Mouse (Mus musculus) testis, postnatal 14 days (tissue): Measurements from ENCODE around the gene Brd9.
"Not testable (repeated sequence)": the region's sequence is repeated elsewhere in the genome, so short reads cannot be mapped to it uniquely, and the experiment has no call there.

Experiments
- DNase-seq: peaks from one replicate; pipeline ENCODE4 v3.0.0; 2021; ENCODE audit warnings: low spot score

Gene Brd9

GRCm38 (mm10) chr13:73990761-73991160, 53.1 kb downstream of the Brd9 start:
- no peak for DNase-seq

GRCm38 (mm10) chr13:73991267-73991666, 53.7 kb downstream of the Brd9 start:
- DNase-seq, result no peak

DNA sequence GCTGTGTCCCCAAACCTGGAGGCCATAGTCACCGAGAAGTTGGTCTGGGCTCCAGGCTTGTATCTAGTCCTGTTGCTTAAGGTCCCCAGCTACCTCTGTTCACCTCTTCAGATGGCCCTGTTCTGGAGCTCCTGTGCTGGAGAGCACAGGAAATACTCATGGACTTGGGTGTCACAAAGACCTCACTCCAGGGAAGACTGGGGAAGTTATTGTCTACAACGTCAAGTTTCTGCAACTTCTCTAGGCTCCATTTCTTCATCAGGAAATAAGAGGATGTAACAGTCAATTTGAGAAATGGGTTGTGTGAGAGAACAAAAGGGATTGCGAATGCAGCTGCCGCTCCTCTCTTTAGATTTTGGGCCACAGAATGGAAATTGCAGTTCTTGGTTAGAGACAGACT, 58.8 kb downstream of the Brd9 start:
- no peak for DNase-seq

GRCm38 (mm10) chr13:74000519-74000918, 62.9 kb downstream of the Brd9 start:
- no peak for DNase-seq

DNA sequence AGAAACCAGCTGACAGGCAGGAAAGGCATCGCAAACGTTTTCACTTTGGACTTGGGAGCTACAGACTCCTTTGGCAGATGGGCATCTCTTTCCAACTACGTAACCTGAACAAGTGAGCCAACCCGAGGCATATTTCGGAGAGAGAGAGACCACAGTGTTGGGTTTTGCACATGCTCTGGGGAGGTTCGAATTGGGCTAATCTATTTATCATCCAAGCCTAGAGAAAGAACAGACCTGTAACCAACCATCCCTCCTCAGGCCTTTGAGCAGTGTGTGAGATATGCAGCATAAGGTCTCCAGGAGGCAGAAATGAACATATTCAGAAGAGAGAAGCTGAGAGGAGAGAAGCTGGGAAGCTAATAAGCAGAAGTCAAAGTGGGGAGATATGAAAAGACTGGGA, 63.4 kb downstream of the Brd9 start:
- no peak for DNase-seq

DNA sequence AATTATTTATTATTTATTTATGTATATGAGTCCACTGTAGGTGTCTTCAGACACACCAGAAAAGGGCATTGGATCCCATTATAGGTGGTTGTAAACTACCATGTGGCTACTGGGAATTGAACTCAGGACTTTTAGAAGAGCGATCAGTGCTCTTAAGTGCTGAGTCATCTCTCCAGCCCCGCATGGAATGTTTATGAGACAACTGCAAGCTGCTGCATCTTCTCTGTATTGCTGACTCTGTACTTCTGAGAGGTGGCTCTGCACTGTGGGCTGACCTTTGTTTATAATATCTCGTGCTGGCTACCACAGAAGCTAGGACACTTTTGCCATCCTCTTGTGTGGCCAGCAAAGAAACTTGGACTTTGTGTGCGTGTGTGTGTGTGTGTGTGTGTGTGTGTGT, 63.9 kb downstream of the Brd9 start:
- DNase-seq, result no peak

DNA sequence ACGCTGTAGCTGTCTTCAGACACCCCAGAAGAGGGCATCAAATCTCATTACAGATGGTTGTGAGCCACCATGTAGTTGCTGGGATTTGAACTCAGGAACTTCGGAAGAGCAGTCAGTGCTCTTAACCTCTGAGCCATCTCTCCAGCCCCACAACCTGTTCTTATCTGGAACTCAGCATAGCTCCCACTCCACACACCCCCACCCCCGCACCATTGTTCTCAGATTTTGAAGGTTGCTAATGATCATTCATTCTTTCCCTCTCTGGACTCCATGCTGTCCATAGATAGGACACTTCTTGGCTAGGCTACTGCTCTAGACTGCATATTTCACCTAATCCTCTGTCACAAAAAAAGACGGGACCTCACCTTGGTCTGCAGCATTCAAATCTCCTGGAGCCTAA, 69.3 kb downstream of the Brd9 start:
- not testable (repeated sequence) for DNase-seq

DNA sequence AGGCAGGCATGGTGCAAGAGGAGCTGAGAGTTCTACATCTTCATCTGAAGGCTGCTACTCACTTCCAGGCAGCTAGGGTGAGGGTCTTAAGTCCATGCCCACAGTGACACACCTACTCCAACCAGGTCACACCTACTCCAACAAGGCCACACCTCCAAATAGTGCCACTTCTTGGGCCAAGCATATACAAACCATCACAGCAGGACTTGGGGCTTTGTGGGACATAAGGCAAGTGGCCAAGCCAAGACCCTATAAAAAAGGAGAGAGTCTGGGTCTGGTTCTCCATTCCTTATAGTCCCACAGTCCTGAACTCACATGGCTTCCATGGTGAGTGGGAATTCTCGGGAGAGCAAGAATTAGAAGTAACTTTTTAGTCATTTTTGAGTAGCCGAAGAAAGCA, 70.6 kb downstream of the Brd9 start:
- DNase-seq, result not testable (repeated sequence)

GRCm38 (mm10) chr13:74008948-74009718, 71.5 kb downstream of the Brd9 start, which contains the start of gene Tppp:
TSS of gene Tppp (plus strand) at chr13:74009407.
- peak; percentile 87 for DNase-seq

GRCm38 (mm10) chr13:74009791-74010614, 72.4 kb downstream of the Brd9 start:
- peak; percentile 49 for DNase-seq
